Mouse (Mus musculus) erythroblast, embryonic 14.5 days (primary cell): ENCODE measurements around the gene A2ml1.

Source experiments
- GATA1 ChIP-seq: IDR thresholded peaks from 2 replicates; pipeline ENCODE4 v1.6.1; 2012; ENCODE audit warnings: low read length, inconsistent platforms, mixed read lengths
- TAL1 ChIP-seq: IDR thresholded peaks from 3 replicates; pipeline ENCODE4 v1.6.1; 2012; ENCODE audit warnings: low read length, inconsistent platforms, mixed read lengths

DNA sequence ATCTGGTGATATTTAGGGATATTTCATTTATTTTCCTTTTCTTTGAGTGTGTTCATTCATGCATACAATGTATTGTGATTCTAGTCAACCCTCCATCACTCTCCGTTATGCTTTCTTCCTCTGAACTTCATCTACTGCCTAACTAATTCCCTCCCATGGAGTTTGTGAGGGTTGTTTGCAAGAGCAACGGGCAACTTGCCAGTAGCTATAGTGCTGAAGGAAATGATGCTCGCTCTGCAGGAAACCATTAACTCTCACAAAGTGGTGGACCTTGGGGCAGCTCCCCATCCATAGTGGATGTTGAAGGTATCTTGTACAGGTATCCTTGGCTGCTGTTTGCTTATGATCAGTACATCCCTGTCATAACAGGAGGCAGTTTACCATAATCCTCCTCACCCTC, 20.6 kb upstream of the A2ml1 start:
- TF ChIP-seq TAL1 (no peak), GATA1 (no peak)
